Mouse (Mus musculus) olfactory bulb, adult 2 months (tissue): ENCODE results near the gene Tmem50a.

Experiments used
- CTCF ChIP-seq: fragments of 200-500 bp; IDR thresholded peaks from 2 replicates; pipeline ENCODE4 v1.5.1; 2012; ENCODE audit warnings: low read depth, mild to moderate bottlenecking, low read length, moderate library complexity; ENCODE audit not compliant: insufficient read depth
- POLR2A ChIP-seq: fragments of 200-500 bp; IDR thresholded peaks from 2 replicates; pipeline ENCODE4 v1.6.1; 2012; ENCODE audit warnings: mild to moderate bottlenecking, low read depth, low read length, moderate library complexity; ENCODE audit not compliant: insufficient read depth

- TF ChIP-seq POLR2A (no peak), CTCF (no peak)
Observed at GRCm38 (mm10) chr4:134883808-134884207, 31.0 kb downstream of the Tmem50a start.
